Mouse (Mus musculus): Measurements from ENCODE around the gene Rabgef1.

Rabgef1 gene

DNA sequence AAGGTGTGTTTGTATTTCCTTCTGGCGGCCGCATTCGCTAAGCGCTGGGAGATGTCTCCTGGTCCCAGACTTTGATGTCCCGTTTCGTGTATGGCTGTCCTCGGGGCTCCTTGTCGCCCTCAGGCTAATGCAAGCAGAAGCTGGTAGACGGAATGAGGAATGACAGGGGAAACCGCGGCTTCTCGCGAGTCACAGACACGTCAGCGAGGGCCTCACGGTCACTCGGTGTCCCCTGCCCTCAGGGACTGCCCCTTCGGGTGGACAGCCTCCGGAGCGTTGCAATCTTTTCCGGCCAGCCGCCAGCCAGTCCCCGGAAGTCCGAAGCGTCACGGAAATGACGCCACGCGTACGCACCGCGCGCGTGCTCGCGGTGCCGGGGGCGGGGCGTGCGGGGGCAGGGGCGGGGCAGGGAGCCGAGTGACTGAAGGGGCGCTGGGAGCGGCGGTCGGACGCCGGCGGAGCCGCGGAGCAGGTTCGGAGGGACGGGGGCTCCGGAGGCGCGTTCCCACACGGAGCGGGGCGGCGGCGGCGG, at the start of gene Rabgef1:
Gene Rabgef1 (plus strand): TSS at position 376 of the 532 bp plus-strand sequence.
- peak; percentile 93 for DNase-seq (ENCODE audit: low read depth, low spot score)

GRCm38 (mm10) chr5:130122355-130122754, 49.2 kb upstream of the Rabgef1 start:
- no peak for DNase-seq (ENCODE audit: low read depth, low spot score)

GRCm38 (mm10) chr5:130124271-130124670, 47.3 kb upstream of the Rabgef1 start:
- DNase-seq (ENCODE audit: low read depth, low spot score), result no peak

GRCm38 (mm10) chr5:130128686-130129523, 42.7 kb upstream of the Rabgef1 start:
- DNase-seq (ENCODE audit: low read depth, low spot score), result peak; percentile 70

DNA sequence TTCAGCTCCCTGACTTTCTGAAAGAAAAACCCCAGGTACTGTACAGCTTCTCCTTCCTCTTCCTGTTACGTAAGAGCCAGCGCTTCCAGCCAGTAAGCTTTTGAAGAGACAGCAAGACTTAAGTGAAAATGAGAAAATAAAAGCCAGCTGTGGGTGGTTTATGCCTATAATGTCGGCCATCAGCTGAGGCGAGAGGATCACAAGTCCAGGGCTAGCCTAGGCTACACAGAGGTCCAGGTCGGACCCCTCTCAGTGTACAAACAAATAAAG, 42.1 kb upstream of the Rabgef1 start:
- DNase-seq (ENCODE audit: low read depth, low spot score), result peak; percentile 40

DNA sequence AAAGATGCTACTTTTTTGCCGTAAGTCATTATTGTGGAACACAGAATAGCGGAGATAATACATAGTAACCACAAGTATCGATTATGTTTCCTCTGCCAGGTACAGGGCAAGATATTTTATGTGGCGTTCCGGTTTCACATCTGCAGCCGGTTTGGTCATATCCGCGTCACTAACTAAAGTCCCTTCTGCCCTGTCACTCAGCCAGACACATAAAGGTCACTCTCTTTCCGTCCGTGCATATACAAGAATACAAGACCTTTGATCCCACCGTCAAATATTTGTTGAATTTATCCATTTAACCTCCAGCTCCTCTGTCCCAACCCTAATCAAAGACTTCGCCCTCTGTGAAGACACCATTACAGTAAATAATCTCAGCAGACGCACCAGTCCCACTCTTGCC, 35.0 kb upstream of the Rabgef1 start:
- DNase-seq (ENCODE audit: low read depth, low spot score), result no peak

DNA sequence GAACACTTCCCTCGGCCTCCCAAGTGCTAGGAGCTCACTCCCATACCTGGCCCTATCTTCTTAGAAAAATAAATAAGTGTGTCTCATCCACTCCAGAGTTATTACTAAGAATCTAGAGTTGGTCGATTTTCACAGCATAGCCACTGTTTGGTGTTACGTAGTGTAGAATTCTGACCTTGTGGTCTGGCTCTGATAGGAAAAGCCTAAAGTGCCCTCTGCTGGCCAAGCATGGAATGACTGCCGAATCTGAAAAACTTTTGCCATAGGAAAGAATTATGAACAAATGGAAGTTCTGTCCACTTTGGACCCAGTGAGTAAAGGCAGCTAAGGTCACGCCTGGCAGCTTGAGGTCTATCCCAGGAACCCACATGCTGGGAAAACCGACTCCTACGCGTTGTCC, 32.2 kb upstream of the Rabgef1 start:
- peak; percentile 96 for DNase-seq (ENCODE audit: low read depth, low spot score)

DNA sequence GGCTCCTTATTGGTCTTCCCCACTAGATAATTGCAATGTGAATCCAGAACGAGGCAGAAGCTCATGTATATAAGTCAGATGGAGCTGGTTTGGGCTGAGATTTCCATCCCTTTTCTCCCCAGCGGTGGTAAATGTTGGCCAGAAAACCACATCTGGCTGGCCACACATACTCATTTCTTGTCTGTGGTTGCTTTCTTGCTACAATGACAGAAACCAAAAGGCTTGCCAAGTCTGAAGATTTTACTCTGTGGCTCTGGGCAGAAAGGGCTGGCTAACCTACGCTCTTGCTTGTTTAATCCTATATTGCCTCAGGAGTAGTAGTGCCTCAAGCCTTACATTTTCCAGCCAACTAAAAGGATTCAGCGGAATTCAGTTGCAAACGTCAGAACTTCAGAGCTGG, 30.5 kb upstream of the Rabgef1 start:
- DNase-seq (ENCODE audit: low read depth, low spot score), result peak; percentile 77

DNA sequence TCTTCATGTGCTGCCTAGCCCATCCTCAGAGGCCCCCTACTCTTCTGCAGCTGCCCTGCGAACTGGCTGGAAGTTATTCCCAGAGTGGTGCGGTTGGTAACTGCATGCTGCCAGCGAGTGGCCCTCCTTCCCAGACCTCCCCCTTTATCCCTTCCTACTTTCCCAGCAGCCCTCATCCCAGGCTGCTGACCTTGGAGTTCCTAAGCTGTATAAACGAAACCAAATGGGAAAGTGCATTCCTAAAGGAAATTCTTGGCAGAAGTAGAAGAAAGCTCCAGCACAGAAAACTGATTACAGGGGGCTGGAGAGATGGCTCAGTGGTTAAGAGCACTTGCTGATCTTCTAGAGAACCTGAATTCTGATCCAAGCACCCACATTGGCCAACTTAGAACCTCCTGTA, 29.6 kb upstream of the Rabgef1 start:
- DNase-seq (ENCODE audit: low read depth, low spot score), result peak; percentile 89

DNA sequence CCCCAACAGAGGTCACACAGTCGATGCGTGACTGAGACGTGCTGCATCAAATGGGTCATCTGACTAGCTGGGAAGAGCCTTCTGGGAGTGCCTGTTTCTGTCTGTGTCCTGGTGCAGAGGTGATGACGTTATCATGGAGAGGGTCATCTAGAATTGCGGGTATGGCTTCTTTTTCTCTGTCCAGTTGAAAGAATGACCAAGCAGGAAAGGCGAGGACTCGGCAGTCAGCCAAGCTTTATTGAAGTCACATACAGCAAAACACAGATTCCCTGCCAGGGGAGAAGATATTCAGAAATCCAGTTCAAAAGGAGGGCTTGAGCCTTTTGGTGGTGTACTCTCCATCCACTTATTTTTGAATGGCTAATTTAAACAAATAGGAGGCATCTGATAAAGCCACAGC, 28.5 kb upstream of the Rabgef1 start:
- no peak for DNase-seq (ENCODE audit: low read depth, low spot score)

DNA sequence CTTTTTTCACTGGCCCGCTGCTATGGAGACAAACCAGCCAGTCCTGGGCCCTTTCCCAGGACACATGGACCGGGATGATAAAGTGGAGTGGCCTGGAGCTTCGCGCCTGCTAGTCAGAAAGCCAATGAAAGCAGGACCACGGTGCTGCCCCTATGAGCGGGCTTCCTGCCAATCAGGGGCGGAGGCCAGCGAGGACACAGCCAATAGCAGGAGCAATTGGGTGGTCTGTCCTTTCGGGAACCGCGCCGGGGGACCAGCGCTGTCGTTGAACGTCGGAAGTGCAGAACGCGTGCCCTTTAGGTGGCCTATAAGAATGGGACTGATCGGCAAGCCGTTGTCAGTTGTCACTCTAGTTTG, 27.6 kb upstream of the Rabgef1 start:
- no peak for DNase-seq (ENCODE audit: low read depth, low spot score)

DNA sequence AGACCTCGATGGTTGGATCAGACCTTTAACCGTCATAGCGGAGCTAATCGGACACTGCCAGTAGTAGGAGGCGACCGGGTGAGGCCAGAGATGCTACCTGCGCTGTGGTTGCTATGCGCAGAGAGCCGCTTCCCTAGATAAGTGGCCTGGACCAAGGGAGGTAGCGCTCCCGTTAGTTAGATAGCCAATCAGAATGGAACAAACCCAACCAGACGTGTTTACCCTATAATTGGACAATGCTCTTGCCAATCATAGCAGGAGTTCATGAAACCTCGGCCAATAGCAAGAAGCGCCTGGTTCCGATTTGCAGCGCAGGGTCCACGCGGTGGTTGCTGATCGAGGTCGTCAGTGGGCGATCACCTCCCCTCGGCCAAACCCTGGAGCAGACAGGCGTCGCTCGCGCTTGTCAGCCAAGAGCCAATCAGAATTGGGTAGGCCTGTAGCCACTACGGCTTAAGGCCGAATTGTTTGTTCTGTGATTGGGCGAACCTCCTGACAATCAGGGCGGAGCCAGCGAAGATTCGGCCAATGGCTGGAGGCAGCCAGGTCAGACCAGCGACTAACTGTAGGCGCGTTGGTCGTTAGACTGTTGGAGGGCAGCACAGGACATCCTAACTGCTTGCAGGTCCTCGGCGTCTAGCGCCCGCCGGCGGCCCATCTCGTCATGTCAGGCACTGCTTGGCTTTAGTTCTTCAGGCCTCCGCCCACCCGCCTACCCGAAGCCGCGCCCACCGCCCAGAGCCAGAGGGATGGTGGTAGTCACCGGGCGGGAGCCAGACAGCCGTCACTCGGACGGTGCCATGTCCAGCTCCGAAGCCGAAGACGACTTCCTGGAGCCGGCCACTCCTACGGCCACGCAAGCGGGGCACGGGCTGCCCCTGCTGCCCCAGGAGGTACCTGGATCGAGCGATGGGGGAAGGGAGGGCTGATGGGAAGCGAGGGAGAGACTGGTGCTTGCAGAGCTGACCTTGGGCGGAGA, 27.0 kb upstream of the Rabgef1 start, which contains the start of gene Kctd7:
Gene Kctd7 (plus strand): TSS at position 528 of the 979 bp plus-strand sequence.
- DNase-seq (ENCODE audit: low read depth, low spot score), result peak; percentile 100

DNA sequence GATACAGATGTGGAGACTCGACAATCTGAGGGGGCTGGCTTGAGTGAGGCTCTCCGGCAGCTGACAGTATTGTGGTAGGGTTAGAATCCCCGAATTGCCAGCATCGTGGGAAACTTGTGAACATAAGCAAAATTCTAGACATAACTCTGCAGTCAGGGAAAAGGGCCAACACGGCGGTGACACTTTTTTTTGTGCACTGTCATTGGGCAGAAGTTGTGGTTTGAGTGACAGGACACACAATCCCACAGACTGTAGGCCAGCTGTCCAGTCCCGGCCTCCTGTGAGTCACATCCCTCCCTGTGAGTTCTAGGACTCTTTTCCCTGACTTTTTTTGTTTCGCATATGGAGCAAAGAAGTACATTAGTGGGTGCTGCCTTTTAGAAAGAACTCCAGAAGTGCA, 25.6 kb upstream of the Rabgef1 start:
- peak; percentile 83 for DNase-seq (ENCODE audit: low read depth, low spot score)

DNA sequence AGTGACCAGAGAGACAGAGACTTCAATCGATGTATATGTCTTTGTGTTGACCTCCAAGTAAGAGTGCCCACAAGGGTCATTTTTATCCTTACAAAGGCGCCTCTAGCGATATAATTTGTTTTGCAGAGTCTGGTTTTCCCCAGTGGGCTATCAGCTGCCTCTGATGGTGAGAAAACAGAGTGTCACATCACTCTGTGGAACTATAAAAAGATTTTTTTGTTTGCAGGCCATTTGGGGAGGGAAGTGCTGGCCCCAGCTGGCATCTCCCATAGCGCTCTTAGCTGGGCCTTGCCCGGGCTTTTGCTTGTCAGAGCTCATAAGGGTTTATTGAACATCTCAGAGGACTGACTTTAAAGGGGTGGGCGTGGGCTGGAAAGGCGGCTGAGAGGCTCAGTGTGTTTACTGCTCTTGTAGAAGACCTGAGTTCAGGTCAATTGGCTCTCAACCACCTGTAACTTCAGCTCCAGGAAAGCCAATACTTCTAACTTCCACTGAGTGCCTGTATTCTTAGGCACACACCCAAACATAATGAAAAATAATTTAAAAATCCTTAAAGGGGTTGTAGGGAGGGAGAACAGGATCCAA, 21.8 kb upstream of the Rabgef1 start:
- DNase-seq (ENCODE audit: low read depth, low spot score), result no peak

DNA sequence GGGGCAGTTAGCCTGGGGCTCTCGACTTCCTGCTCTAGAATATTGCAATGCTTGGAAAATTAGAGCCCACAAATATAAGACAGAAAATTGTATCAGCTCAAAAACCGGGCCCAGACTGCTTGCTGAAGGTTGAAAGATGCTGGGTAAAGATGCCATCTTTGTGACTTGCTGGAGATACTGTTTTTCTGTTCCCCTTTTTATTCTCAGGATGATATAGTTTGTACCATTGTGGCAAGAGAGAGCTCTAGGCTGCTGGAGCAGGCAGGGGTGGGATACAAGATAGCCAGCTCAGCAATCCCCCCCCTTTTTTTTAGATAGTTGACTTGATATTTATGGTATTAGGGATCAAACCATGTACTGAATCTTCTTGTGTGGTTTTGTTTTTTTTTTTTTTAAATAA, 17.3 kb upstream of the Rabgef1 start:
- no peak for DNase-seq (ENCODE audit: low read depth, low spot score)

GRCm38 (mm10) chr5:130158545-130158944, 13.1 kb upstream of the Rabgef1 start:
- DNase-seq (ENCODE audit: low read depth, low spot score), result no peak

DNA sequence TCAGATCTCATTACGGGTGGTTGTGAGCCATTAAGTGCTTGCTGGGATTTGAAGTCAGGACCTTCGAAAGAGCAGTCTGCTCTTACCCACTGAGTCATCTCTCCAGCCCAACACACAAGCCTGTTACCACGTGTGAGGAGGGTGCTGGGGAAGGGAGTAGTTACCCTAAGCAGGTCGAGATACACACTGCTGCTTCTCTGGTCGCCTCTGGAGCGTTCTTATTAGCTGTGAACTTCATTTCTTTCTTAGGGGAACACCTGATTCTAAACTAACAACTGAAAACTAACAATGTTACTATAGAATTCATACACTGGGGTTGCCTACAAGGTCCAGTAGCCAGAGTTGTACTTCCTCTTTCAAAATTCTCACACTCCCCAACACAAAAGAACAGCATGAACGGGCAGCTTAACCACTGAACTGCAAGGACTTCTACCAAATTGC, 11.8 kb upstream of the Rabgef1 start:
- peak; percentile 51 for DNase-seq (ENCODE audit: low read depth, low spot score)

- DNase-seq (ENCODE audit: low read depth, low spot score), result peak; percentile 94
Measured at GRCm38 (mm10) chr5:130163670-130164069, 7.9 kb upstream of the Rabgef1 start.

- no peak for DNase-seq (ENCODE audit: low read depth, low spot score)
Measured at GRCm38 (mm10) chr5:130165213-130165612, 6.4 kb upstream of the Rabgef1 start.

GRCm38 (mm10) chr5:130169109-130169508, 2.5 kb upstream of the Rabgef1 start:
- peak; percentile 58 for DNase-seq (ENCODE audit: low read depth, low spot score)

- peak; percentile 52 for DNase-seq (ENCODE audit: low read depth, low spot score)
Measured at GRCm38 (mm10) chr5:130170666-130171422, 754 bp upstream of the Rabgef1 start.

Data from 3T3-L1 (cell line).